Mouse (Mus musculus): Measurements from ENCODE around the gene Snrpd2. TPM values are rescaled to one million over a fixed set of nuclear protein-coding genes. Genes with fewer than 3 reads are reported as not detected.

Gene Snrpd2
- total RNA-seq (2017), result 27.7 to 42.9 TPM (median 30.8 TPM) in 3 replicates

- peak; percentile 74 for ATAC-seq (replicated peaks; ENCODE audit: insufficient number of reproducible peaks, low FRiP score, low TSS enrichment, poor library complexity, severe bottlenecking)
Measured at GRCm38 (mm10) chr7:19149626-19150025, at the start of gene Snrpd2. Snrpd2 (plus strand) TSS chr7:19149722.

DNA sequence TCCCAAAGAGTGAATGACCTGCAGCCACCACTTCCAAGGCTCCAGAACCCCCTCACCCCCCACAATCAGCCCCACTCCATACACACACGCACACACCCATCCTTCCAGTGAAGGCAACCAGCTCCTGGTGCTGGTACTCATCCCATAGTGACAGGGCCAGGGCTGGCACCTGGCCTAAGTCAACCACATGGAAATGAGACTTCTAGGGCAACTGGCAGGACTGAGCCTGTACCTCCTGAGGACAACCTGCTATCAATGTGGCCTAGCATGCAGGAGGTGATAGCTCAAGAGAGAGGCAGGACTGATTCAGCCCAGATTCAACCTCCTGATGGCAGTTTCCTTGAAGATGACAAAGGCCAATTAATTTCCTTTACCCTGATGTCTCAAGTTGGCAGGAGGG lies 49.2 kb upstream of the Snrpd2 start:
- no peak for ATAC-seq (replicated peaks; ENCODE audit: insufficient number of reproducible peaks, low FRiP score, low TSS enrichment, poor library complexity, severe bottlenecking)

- no peak for ATAC-seq (replicated peaks; ENCODE audit: insufficient number of reproducible peaks, low FRiP score, low TSS enrichment, poor library complexity, severe bottlenecking)
Measured at GRCm38 (mm10) chr7:19103741-19104140, 45.8 kb upstream of the Snrpd2 start.

DNA sequence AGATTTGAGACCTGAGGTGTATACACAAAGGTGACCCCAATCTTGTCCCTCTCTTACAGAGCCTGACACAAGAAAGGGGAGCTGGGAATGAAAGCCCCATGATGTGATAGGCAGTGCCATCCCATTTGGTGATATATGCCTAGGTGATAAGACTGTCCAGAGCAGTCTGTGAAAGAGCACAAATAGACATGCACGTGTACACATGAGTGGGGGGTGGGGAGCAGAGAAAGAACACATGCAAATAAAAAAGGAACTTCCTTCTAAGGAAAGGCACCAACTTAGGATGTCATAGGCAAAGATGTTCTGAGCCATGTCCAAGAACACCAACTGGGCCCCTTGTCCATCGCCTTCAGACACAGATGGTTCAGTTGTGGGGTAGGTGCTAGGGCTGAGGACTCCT lies 45.0 kb upstream of the Snrpd2 start:
- ATAC-seq (replicated peaks; ENCODE audit: insufficient number of reproducible peaks, low FRiP score, low TSS enrichment, poor library complexity, severe bottlenecking), result no peak

DNA sequence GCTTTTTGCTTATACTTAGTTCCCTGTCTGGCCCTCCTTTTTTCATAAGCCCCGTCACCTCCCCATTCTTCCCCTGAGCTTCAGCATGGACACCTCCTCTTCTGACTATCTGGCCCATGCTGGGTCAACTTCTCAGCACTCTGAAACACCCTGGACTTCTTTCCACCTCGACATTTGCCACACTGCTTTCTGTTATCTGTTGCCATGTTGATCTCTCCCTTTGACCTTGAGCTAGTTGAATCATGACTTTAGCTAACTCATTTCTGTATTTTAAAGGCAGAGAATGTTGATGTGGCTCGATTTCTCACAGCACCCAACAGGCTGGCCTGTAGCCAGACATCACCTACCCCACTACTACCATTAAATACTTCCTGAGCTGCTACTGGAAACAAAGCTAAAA lies 42.1 kb upstream of the Snrpd2 start:
- no peak for ATAC-seq (replicated peaks; ENCODE audit: insufficient number of reproducible peaks, low FRiP score, low TSS enrichment, poor library complexity, severe bottlenecking)

DNA sequence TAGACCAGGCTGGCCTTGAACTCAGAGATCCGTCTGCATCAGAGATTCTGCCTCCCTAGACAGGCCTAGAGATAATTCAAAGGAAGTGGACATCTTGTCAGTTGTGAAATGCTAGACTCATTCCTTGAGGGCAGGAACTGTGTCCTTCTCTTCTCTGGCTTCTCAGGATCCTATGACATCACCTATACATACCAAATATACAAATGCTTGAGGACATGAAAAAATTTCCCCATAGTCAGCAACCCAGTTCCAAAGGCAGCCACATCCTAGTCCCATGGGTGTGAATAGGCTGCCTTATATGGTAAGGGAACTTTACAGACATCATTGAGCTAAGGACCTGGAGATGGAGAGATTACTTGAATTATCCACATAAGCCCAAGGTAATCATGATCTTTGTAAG lies 40.0 kb upstream of the Snrpd2 start:
- ATAC-seq (replicated peaks; ENCODE audit: insufficient number of reproducible peaks, low FRiP score, low TSS enrichment, poor library complexity, severe bottlenecking), result no peak

DNA sequence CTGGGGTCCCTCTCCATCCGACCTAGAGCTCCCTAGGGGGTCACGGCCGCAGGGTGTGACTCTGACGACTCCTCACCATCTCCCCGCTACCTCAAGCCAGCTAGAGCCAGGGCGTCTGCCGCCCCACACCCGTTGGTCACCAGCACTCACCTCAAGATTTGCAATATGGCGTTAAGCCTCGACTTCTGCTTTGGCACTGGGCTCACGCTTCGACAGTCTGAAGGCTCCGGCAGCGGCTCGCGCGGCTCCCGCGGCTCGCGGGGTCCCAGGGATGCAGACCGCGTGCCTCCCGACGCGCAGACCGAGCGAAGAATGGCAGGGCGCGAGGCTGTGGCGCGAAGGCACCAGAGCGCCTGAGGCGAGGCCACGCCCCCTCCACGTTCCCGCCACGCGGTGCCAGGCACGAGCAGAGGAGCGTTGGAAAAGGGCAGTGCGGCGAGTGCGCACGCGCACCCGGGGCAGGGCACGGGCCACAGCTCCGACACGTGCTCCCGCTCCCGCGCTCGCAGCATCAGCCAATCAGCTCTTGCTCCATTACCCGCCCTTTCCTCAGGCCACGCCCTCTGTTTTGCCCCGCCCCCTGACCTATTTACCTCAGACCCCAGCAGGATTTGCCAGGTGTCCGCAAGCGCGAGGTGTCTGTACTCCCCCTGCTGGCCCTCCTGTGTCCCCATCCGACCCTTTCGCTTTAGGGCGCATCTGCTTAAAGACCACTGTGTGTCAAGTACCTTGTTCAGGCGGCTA lies 31.3 kb upstream of the Snrpd2 start, which contains the start of gene Gm4969:
TSS of gene Gm4969 (minus strand) at position 341 of the 744 bp plus-strand sequence.
- no peak for ATAC-seq (replicated peaks; ENCODE audit: insufficient number of reproducible peaks, low FRiP score, low TSS enrichment, poor library complexity, severe bottlenecking)

DNA sequence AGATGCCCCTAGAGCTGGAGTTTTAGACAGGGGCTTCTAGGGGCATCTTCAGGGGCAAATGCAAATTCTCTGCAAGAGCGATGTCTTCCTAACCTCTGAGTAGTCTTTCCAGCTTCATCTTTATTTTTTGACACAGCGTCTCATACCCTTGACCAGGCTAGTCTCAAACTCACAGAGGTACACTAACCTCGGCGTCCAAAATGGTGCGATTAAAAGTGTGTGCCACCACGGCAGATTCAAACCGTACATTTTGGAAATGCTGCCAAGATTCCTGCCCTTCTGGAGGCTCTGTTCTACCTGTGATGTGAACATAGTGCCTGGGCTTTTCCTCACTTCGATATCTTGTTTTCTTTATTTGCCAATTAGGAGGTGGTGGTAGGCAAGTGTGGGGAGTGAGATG lies 30.4 kb upstream of the Snrpd2 start:
- ATAC-seq (replicated peaks; ENCODE audit: insufficient number of reproducible peaks, low FRiP score, low TSS enrichment, poor library complexity, severe bottlenecking), result no peak

- ATAC-seq (replicated peaks; ENCODE audit: insufficient number of reproducible peaks, low FRiP score, low TSS enrichment, poor library complexity, severe bottlenecking), result peak; percentile 100
Measured at GRCm38 (mm10) chr7:19119631-19120429, 29.7 kb upstream of the Snrpd2 start, which contains the start of gene Fbxo46. Fbxo46 (plus strand) TSS chr7:19119859.

DNA sequence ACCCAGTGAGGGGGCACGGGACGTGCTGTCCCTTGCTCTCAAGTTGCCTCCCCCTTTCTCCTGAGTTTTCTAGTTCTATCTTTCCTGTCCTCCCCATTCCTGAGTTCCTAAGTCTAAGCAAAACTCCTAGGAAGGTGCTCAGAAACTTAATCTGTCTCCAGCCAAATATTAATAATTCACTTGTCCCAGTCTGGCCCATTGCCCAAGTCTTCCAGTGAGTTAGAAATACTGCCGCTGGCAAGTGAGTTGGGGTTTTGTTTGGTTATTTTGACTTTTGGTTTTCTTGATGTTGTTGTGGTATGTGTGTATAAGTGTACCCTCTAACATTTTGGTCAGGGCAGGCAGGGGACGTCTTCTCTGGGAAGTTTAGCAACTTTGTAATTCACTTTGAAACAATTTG lies 27.8 kb upstream of the Snrpd2 start:
- no peak for ATAC-seq (replicated peaks; ENCODE audit: insufficient number of reproducible peaks, low FRiP score, low TSS enrichment, poor library complexity, severe bottlenecking)

DNA sequence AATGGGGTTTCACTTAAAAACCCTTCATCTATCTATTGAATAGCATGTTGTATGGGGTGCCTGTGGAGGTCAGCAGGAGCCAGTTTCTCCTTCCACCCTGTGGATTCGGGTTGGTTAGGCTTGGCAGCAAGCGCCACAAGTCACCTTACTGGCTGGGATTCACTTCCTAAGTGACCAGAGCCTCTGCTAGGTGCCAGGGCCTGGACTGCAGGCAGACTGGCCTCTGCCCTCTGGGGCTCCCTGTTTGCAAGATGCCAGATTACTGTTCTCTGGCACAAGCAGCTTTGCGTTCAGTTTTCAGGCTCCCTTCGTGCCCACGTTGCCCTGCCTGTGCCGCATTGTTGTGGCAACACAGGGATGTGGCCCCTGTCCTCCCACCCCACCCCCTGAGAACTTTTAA lies 24.8 kb upstream of the Snrpd2 start:
- no peak for ATAC-seq (replicated peaks; ENCODE audit: insufficient number of reproducible peaks, low FRiP score, low TSS enrichment, poor library complexity, severe bottlenecking)

GRCm38 (mm10) chr7:19127744-19128143 lies 21.8 kb upstream of the Snrpd2 start:
- ATAC-seq (replicated peaks; ENCODE audit: insufficient number of reproducible peaks, low FRiP score, low TSS enrichment, poor library complexity, severe bottlenecking), result no peak

DNA sequence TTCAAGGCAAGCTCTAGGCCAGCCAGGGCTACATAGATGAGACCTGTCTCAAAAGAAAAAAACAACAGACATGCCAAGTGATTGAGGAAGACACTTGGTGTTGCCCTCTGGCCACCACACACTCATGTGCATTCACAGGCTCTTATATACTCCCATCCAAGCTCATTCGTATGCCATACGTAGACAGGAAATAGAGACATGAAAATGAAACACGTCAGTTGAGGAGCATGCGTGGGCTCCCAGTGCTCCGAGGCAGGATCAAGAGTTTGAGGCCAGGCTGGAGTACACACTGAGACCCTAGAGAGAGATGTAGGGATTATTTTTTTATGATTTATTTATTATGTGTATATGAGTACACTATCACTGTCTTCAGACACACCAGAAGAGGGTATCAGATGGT lies 20.1 kb upstream of the Snrpd2 start:
- no peak for ATAC-seq (replicated peaks; ENCODE audit: insufficient number of reproducible peaks, low FRiP score, low TSS enrichment, poor library complexity, severe bottlenecking)

- no peak for ATAC-seq (replicated peaks; ENCODE audit: insufficient number of reproducible peaks, low FRiP score, low TSS enrichment, poor library complexity, severe bottlenecking)
Measured at GRCm38 (mm10) chr7:19130657-19131056, 18.9 kb upstream of the Snrpd2 start.

- peak; percentile 92 for ATAC-seq (replicated peaks; ENCODE audit: insufficient number of reproducible peaks, low FRiP score, low TSS enrichment, poor library complexity, severe bottlenecking)
Measured at GRCm38 (mm10) chr7:19131324-19131848, 18.1 kb upstream of the Snrpd2 start.

DNA sequence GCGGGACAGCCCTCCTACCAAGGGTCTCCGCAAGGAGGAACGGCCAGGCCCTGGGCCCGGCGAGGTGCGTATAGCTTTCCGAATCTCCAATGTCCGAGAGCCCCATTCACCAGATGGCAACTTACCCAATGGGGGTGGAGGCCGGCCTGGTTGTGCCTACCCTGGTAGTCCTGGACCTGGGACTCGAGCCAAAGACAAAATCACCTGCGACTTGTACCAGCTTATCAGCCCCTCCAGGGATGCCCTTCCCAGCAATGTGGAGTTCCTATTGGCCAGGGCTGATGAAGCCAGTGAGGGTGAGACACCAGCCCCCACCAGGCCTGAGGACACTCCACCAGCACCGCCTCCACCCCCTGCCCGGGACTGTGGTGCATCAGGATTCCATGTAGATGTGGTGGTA lies 13.4 kb upstream of the Snrpd2 start:
- no peak for ATAC-seq (replicated peaks; ENCODE audit: insufficient number of reproducible peaks, low FRiP score, low TSS enrichment, poor library complexity, severe bottlenecking)

DNA sequence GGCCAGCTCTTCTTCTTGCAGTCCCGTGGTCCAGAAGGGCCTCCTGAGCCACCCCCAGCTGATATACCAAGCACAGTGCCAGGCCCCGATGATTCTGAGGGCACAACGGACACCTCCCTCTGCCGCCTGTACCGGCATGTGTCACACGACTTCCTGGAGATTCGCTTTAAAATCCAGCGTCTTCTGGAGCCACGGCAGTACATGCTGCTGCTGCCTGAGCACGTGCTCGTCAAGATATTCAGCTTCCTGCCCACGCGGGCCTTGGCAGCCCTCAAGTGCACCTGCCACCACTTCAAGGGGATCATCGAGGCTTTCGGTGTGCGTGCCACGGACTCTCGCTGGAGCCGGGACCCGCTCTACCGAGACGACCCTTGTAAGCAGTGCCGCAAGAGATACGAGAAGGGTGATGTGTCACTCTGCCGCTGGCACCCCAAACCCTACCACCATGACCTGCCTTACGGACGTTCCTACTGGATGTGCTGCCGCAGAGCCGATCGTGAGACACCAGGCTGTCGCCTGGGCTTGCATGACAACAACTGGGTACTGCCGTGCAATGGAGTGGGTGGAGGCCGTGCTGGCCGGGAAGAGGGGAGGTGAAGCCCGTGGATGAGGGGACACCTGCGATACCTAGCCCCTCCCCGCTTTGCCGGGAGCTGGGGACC lies 12.7 kb upstream of the Snrpd2 start:
- no peak for ATAC-seq (replicated peaks; ENCODE audit: insufficient number of reproducible peaks, low FRiP score, low TSS enrichment, poor library complexity, severe bottlenecking)

- ATAC-seq (replicated peaks; ENCODE audit: insufficient number of reproducible peaks, low FRiP score, low TSS enrichment, poor library complexity, severe bottlenecking), result no peak
Measured at GRCm38 (mm10) chr7:19137380-19137779, 12.1 kb upstream of the Snrpd2 start.

DNA sequence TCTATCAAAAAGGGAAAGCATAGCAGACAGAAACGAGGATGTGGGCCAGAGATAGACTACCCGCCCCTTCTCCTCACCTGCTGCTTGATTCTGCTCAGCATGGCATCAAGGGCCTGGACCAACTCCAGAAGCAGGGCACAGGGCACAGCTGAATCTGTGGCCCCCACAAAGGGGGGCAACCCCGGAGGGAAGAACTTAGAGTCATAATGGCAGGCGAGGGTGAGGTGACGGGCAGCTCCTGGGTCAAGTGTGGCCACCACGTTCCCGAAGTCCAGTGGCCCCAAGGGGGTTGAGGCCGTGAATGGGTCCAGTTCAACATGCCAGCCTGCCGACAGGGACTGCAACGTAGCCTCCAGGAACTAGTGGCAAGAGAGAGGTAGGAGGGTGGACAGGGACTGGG lies 2.7 kb upstream of the Snrpd2 start:
- ATAC-seq (replicated peaks; ENCODE audit: insufficient number of reproducible peaks, low FRiP score, low TSS enrichment, poor library complexity, severe bottlenecking), result no peak

All from monocyte, adult 5-6 weeks (primary cell).